Mouse (Mus musculus) liver, postnatal 0 days (tissue): ENCODE measurements around the gene Ccdc126. TPM values are rescaled to one million over a fixed set of nuclear protein-coding genes. Genes with fewer than 3 reads are reported as not detected.

ENCODE experiments used
- ATAC-seq: fragments of 200-750 bp; cut with Nextera tagmentation; 2 replicates; pipeline ENCODE4 v1.8.0; 2017; ENCODE audit warnings: mild to moderate bottlenecking, moderate library complexity
- DNase-seq: peaks from one replicate; pipeline ENCODE4 v3.0.0-alpha.2; 2016
- H3K27ac ChIP-seq: fragments of 300-500 bp; sonication (generic); 2 replicates; pipeline ENCODE4 v1.5.1; 2014; ENCODE audit warnings: antibody characterized with exemption, moderate library complexity, mild to moderate bottlenecking, low read depth
- H3K27me3 ChIP-seq: fragments of 300-500 bp; sonication (generic); 2 replicates; pipeline ENCODE4 v1.6.1; 2014; ENCODE audit warnings: low read length, control low read depth, mixed read lengths; ENCODE audit not compliant: insufficient read depth
- H3K36me3 ChIP-seq: fragments of 300-500 bp; sonication (generic); replicated peaks from 2 replicates; pipeline ENCODE4 v1.6.1; 2014; ENCODE audit warnings: mild to moderate bottlenecking, control low read depth, low read length, moderate library complexity, mixed read lengths; ENCODE audit not compliant: insufficient read depth
- H3K4me1 ChIP-seq: fragments of 300-500 bp; sonication (generic); 2 replicates; pipeline ENCODE4 v1.6.1; 2014; ENCODE audit warnings: antibody characterized with exemption, mild to moderate bottlenecking, control low read depth; ENCODE audit not compliant: insufficient read depth
- H3K4me2 ChIP-seq: fragments of 300-500 bp; sonication (generic); 2 replicates; pipeline ENCODE4 v1.6.1; 2014; ENCODE audit warnings: low read depth, mild to moderate bottlenecking, low read length, moderate library complexity, mixed read lengths
- H3K4me3 ChIP-seq: fragments of 300-500 bp; sonication (generic); 2 replicates; pipeline ENCODE4 v1.5.1; 2014; ENCODE audit warnings: low read depth, low read length
- H3K9ac ChIP-seq: fragments of 300-500 bp; sonication (generic); replicated peaks from 2 replicates; pipeline ENCODE4 v1.6.1; 2014; ENCODE audit warnings: mild to moderate bottlenecking, moderate library complexity
- H3K9me3 ChIP-seq: fragments of 300-500 bp; sonication (generic); 2 replicates; pipeline ENCODE4 v1.6.1; 2016; ENCODE audit warnings: mild to moderate bottlenecking, control low read depth, low read length, mixed read lengths
- CTCF ChIP-seq: sonication (generic); IDR thresholded peaks from 2 replicates; pipeline ENCODE4 v1.5.1; 2016; ENCODE audit warnings: antibody characterized with exemption, low read depth
- EP300 ChIP-seq: IDR thresholded peaks from 2 replicates; pipeline ENCODE4 v1.6.1; 2016; ENCODE audit warnings: antibody characterized with exemption, low read depth, mild to moderate bottlenecking
- WGBS: fragments of 180-500 bp; shearing (Covaris S2); extraction: QIAGEN DNeasy Blood & Tissue Kit; methylation state at CpG from one replicate; pipeline ENCODE4 v1.1.7; 2014; ENCODE audit not compliant: insufficient replicate concordance; 5-methylcytosine and 5-hydroxymethylcytosine counted together
- polyA plus RNA-seq: library from polyadenylated mRNA; unstranded; fragments of >200 nt; fragmentation: Nextera tagmentation; extraction: Ambion mirVana; gene quantifications from 2 replicates; pipeline ENCODE4 v1.2.1, GENCODE M21; 2015

Ccdc126 gene
- polyA plus RNA-seq, 1 experiment from 2014 or later: 3.6 TPM

DNA sequence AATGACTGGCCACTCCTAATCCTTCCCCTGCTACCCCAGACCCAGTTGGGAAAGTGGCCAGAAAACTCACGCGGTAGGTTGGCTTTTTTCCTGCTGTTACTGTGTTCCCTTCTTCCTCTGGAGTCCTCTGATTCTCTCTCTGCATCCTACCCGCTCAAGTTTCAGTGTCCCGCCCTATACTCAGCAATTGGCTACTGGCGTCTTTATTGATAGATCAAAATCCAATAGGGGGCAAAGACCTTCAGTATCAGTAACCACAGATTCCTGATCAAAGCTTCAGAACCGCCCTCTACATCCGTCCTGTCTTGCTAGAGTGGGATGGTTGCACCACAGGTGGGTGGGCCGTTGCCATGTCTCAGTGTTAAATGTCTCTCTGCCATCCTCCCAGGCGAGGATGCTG, 19.5 kb downstream of the Ccdc126 start:
- Histone ChIP-seq H3K4me1 (no peaks in the 10 kb centered on the region), H3K9ac (no peak overlapping the region), H3K9me3 (no peaks in the 10 kb centered on the region), H3K27ac (no peak overlapping the region), H3K36me3 (no peaks in the 10 kb centered on the region), H3K4me2 (no peak overlapping the region), H3K4me3 (no peak overlapping the region), H3K27me3 (no peaks in the 10 kb centered on the region)
- DNase-seq: no peak
- no peak for ATAC-seq
- no peak for TF ChIP-seq EP300
- TF ChIP-seq CTCF: no peak
- 55% methylated on average over 9 of the region's 9 CpGs for WGBS

DNA sequence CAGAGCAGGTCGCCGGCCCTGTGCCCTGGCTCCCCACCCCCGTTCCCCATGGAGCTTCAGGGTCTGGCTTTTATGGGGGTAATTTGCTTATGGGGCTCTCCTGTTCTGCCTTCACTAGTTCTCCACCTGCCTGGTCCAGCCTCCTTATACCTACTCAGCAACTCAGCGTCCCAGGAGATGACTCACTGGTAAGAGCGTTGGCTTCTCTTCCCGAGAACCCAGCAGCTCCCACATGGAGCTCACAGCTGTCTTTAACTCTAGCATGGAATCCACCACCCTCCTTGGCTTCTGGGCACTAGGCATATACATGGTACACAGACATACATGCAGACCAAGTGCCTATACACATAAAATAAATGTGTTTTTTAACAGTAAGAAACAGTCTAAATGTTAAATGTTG, 20.1 kb downstream of the Ccdc126 start:
- ATAC-seq: no peak
- H3K4me3 ChIP-seq: no peak overlapping the region
- WGBS: 60% methylated on average over 6 of the region's 6 CpGs
- no peaks in the 10 kb centered on the region for H3K27me3 ChIP-seq
- TF ChIP-seq CTCF (no peak), EP300 (no peak)
- no peak overlapping the region for H3K4me2 ChIP-seq
- no peaks in the 10 kb centered on the region for H3K4me1 ChIP-seq
- H3K9ac ChIP-seq: no peak overlapping the region
- H3K27ac ChIP-seq: no peak overlapping the region
- DNase-seq: no peak
- no peaks in the 10 kb centered on the region for H3K9me3 ChIP-seq
- H3K36me3 ChIP-seq: no peaks in the 10 kb centered on the region

DNA sequence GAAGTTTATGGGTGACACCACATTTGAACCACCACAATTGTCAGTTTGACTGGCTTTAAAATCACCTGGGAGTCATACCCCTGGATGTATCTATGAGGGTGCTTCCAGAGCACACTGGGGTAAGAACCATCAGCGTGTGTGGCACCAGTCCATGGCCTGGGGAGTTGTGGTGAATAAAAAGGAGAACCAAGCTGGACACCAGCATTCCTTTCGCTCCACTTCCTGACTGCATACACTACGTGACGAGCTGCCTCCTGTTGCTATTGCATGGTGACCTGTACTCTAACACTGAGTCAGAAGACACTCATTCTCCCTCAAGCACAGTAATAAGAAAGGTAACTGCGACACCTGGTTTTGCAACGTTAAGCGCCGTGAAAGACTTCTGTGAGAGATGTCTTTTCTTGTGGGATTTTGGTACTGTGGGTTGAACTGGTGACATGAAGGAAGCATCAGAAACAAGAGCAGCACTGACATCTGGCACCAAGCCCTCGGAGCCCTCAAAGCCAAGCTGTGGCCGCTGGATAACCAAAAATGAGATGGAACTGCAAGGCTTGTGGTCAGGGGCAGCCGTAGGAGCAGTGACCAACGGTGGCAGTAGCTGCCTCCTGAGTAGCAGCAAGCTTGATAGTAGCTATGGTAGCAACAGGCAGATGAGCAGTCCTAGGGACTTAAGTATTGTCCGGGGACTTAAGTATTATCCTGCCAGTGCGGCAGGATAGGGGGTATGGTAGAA, 24.8 kb downstream of the Ccdc126 start:
- Histone ChIP-seq H3K27ac (no peak overlapping the region), H3K4me3 (no peak overlapping the region), H3K27me3 (no peaks in the 10 kb centered on the region), H3K9me3 (no peaks in the 10 kb centered on the region), H3K4me1 (no peaks in the 10 kb centered on the region), H3K4me2 (no peak overlapping the region), H3K36me3 (no peaks in the 10 kb centered on the region), H3K9ac (no peak overlapping the region)
- DNase-seq (no peak), ATAC-seq (no peak)
- WGBS: 69% methylated on average over 14 of the region's 14 CpGs
- TF ChIP-seq CTCF: no peak

DNA sequence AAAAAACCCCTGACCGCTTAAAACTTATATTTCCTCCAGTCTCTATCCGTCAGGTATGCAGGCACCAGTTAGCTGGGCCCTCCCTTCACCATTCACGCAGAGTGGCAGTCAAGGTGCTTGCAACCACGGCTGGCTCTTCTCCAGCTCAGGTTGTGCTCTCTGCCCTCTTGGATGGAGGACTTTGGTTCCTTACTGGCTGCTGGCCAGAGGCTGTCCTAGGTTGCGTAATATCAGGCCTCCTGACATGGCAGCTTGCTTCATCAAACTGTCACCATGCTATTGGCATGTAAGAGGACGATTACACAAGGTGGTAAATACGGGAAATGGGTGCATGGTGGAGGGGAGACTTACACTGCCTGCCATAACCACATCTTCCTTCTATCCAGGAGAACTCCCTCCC, 30.8 kb downstream of the Ccdc126 start:
- no peak overlapping the region for H3K4me3 ChIP-seq
- 54% methylated on average over 7 of the region's 7 CpGs for WGBS
- no peak for TF ChIP-seq CTCF
- TF ChIP-seq EP300: peak; percentile 81; the same call in 1 of the 2 replicates
- no peak overlapping the region for H3K4me2 ChIP-seq
- H3K4me1 ChIP-seq: no peaks in the 10 kb centered on the region
- ATAC-seq: peak; percentile 92
- no peak overlapping the region for H3K27ac ChIP-seq
- peak; percentile 84 for DNase-seq
- H3K9me3 ChIP-seq: no peaks in the 10 kb centered on the region
- no peaks in the 10 kb centered on the region for H3K27me3 ChIP-seq
- H3K9ac ChIP-seq: no peak overlapping the region
- H3K36me3 ChIP-seq: no peaks in the 10 kb centered on the region

DNA sequence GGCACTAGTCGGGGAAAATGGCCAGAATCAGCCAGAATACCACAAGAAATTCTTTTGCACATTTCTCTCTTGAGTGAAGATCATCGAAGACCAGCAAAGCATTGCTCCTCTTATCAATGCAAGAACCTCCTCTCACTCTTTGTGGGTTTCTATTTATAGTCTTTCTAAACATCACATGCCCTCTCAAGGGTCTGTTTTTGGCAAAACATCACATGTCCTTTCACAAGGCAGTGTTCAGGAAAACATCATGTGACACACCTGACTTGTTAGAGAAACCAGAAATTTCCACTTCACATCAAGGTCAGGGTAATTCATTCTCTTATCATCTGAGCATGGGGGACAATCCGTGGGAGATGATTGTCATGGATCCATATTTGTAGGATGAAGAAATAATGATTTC, 35.5 kb downstream of the Ccdc126 start:
- WGBS: 69% methylated on average over 3 of the region's 3 CpGs
- Histone ChIP-seq H3K4me2 (no peak overlapping the region), H3K36me3 (no peaks in the 10 kb centered on the region), H3K27ac (no peak overlapping the region), H3K27me3 (no peaks in the 10 kb centered on the region), H3K4me3 (no peak overlapping the region), H3K4me1 (no peaks in the 10 kb centered on the region), H3K9ac (no peak overlapping the region), H3K9me3 (no peaks in the 10 kb centered on the region)
- no peak for ATAC-seq
- DNase-seq: no peak
- TF ChIP-seq EP300 (no peak), CTCF (no peak)

- H3K9me3 ChIP-seq: no peaks in the 10 kb centered on the region
- whole genome bisulfite sequencing: 74% methylated on average over 4 of the region's 4 CpGs
- ATAC-seq (no peak), DNase-seq (no peak)
- H3K9ac ChIP-seq: no peak overlapping the region
- no peaks in the 10 kb centered on the region for H3K36me3 ChIP-seq
- H3K4me2 ChIP-seq: no peak overlapping the region
- no peak overlapping the region for H3K27ac ChIP-seq
- no peak overlapping the region for H3K4me3 ChIP-seq
- H3K4me1 ChIP-seq: no peaks in the 10 kb centered on the region
- H3K27me3 ChIP-seq: no peaks in the 10 kb centered on the region
- TF ChIP-seq CTCF: peak; percentile 53
- no peak for TF ChIP-seq EP300
Measured at GRCm38 (mm10) chr6:49355171-49355570, 36.1 kb downstream of the Ccdc126 start.

GRCm38 (mm10) chr6:49360420-49360819, 41.3 kb downstream of the Ccdc126 start:
- H3K4me1 ChIP-seq: no peaks in the 10 kb centered on the region
- no peak overlapping the region for H3K4me3 ChIP-seq
- H3K36me3 ChIP-seq: no peaks in the 10 kb centered on the region
- no peaks in the 10 kb centered on the region for H3K27me3 ChIP-seq
- DNase-seq (no peak), ATAC-seq (no peak)
- TF ChIP-seq EP300: no peak
- peak; percentile 33; the same call in 1 of the 2 replicates for TF ChIP-seq CTCF
- H3K4me2 ChIP-seq: no peak overlapping the region
- H3K27ac ChIP-seq: no peak overlapping the region
- H3K9ac ChIP-seq: no peak overlapping the region
- H3K9me3 ChIP-seq: no peaks in the 10 kb centered on the region
